15 mouse cellular contexts compared by ENCODE assay signal in the genomic region with DNA sequence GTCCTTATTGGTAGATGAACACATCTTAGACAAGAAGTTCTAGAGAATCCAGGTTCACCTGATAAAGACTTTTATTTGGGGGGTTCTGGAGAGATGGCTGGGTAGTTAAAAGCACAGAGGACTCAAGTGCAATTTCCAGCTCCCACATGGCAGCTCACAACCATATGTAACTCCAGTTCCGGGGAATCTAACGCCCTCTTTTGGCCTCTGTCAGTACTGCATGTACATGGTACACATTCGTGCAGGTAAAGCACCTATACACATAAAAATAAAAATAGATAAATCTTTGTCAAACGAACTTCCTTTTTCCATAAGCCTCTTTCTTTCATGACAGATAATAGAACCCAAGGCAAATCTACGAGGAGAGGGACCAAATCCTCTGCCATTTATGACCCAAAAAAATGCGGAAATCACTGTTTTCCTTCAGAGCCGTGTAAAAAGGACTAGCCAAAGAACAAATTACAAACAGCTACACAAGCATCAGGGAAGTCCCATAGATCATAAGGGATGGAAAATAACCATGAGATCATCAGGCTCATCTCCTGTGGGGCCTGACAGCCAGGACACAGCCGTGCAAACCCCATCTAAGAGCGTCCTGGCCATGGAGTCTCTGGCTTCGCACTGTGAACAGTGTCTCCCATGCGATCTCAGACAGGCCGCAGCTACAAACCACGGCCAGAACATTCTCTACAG.
DNase-seq lines count a peak whose midpoint lies in the region; ATAC-seq and TF ChIP-seq lines count a peak whose summit lies in the region.
"Had no signal": no experiment of that assay in that cellular context is flagged by ENCODE, and none has a peak within 500 bp of the region (broad histone marks: within the 10 kb centered on the region; RNA-seq: fewer than 3 reads in every experiment).

No protein-coding gene starts in this region.

- TF ChIP-seq CTCF in CH12.LX (conservative IDR thresholded peaks at IDR 0.05 in 1 of 2, IDR thresholded peaks at IDR 0.05 in 1 of 2; ENCODE audit: low read depth in 2 of 2, low read length in 2 of 2): peak; percentile 63 to 68
- no peak for TF ChIP-seq CTCF in hindbrain, postnatal 0 days (IDR thresholded peaks at IDR 0.05; ENCODE audit: low read depth)

- dilution Hi-C loops in CH12.LX (cut with MboI; ENCODE audit: extremely low pct_ligation_motif_present, extremely low pct_unique_long_range_greater_than_20kb, low sequenced_read_pairs): no loop called here

- peak; percentile 68 for TF ChIP-seq EP300 in CH12.LX (IDR thresholded peaks at IDR 0.05; ENCODE audit: low read length)

- no peak for DNase-seq in heart, postnatal 10 days
- DNase-seq in B cell, adult 2 months: peak; percentile 52 to 54
- peak; percentile 72 for DNase-seq in CH12.LX (ENCODE audit: extremely low read depth)
- DNase-seq in hindbrain, postnatal 0 days (ENCODE audit: low spot score): no peak
- no peak for DNase-seq in yolk sac, embryonic 10.5 days (ENCODE audit: low spot score)
- DNase-seq: cerebellum, adult 18-20 months; left cerebral cortex, postnatal 4 days; right cerebral cortex, postnatal 25 days had no signal

- H3K9ac ChIP-seq in heart, embryonic 11.5 days (ENCODE audit: low read depth, low read length): no peak overlapping the region
- no peak overlapping the region for H3K9ac ChIP-seq in CH12.LX (ENCODE audit: insufficient read depth, low read depth)
- H3K9ac ChIP-seq in heart, embryonic 16.5 days (ENCODE audit: low read length): no peak overlapping the region
- no peak overlapping the region for H3K9ac ChIP-seq in hindbrain, postnatal 0 days (replicated peaks; ENCODE audit: low read length)
- H3K9ac ChIP-seq: hindbrain, embryonic 13.5 days; kidney, embryonic 15.5 days; lung, embryonic 15.5 days had no signal

- TF ChIP-seq POLR2A in CH12.LX (IDR thresholded peaks at IDR 0.05; ENCODE audit: low read depth, low read length): no peak

- no peak overlapping the region for H3K4me2 ChIP-seq in heart, embryonic 11.5 days
- H3K4me2 ChIP-seq in CH12.LX (ENCODE audit: insufficient read depth, low read depth, poor library complexity, severe bottlenecking): peak overlapping the region; percentile 60; the same call in 1 of the 2 replicates
- H3K4me2 ChIP-seq in heart, embryonic 16.5 days (ENCODE audit: low read depth, low read length): no peak overlapping the region
- H3K4me2 ChIP-seq in hindbrain, postnatal 0 days (ENCODE audit: low read depth, low read length): no peak overlapping the region
- H3K4me2 ChIP-seq: hindbrain, embryonic 13.5 days; kidney, embryonic 15.5 days; lung, embryonic 15.5 days had no signal

- 86% methylated on average over 13 of the region's 13 CpGs for WGBS in heart, embryonic 11.5 days (ENCODE audit: insufficient replicate concordance)
- WGBS in heart, embryonic 16.5 days: 86% methylated on average over 13 of the region's 13 CpGs
- WGBS in hindbrain, postnatal 0 days: 89% methylated on average over 13 of the region's 13 CpGs

- H3K4me1 ChIP-seq in heart, embryonic 11.5 days (ENCODE audit: control insufficient read depth, insufficient read depth, low read length): peaks cover 17% of the 10 kb centered on the region
- H3K4me1 ChIP-seq in CH12.LX (ENCODE audit: control insufficient read depth in 1 of 2, insufficient read depth in 2 of 2): peaks cover 58 to 98% of the 10 kb centered on the region in 2 experiments
- peaks cover 36% of the 10 kb centered on the region for H3K4me1 ChIP-seq in heart, embryonic 16.5 days (ENCODE audit: control insufficient read depth, insufficient read depth, low read length)
- no peaks in the 10 kb centered on the region for H3K4me1 ChIP-seq in hindbrain, postnatal 0 days (ENCODE audit: insufficient read depth, low read length)

- H3K36me3 ChIP-seq in heart, embryonic 11.5 days (ENCODE audit: control insufficient read depth, insufficient read depth, low read length): no peaks in the 10 kb centered on the region
- H3K36me3 ChIP-seq in CH12.LX (replicated peaks in 1 of 2; ENCODE audit: control insufficient read depth in 1 of 2, insufficient read depth in 1 of 2, low read length in 1 of 2): no peaks in the 10 kb centered on the region
- no peaks in the 10 kb centered on the region for H3K36me3 ChIP-seq in heart, embryonic 16.5 days (ENCODE audit: control insufficient read depth, insufficient read depth)
- no peaks in the 10 kb centered on the region for H3K36me3 ChIP-seq in hindbrain, postnatal 0 days (ENCODE audit: insufficient read depth, low read length)
- H3K36me3 ChIP-seq: G1E; hindbrain, embryonic 13.5 days; kidney, embryonic 15.5 days; lung, embryonic 15.5 days had no signal

- no peak overlapping the region for H3K4me3 ChIP-seq in heart, embryonic 11.5 days (ENCODE audit: low read depth, low read length)
- no peak overlapping the region for H3K4me3 ChIP-seq in CH12.LX (replicated peaks in 1 of 3; ENCODE audit: low read depth in 2 of 3, low read length in 2 of 3, poor library complexity in 1 of 3)
- no peak overlapping the region for H3K4me3 ChIP-seq in heart, embryonic 16.5 days (ENCODE audit: low read length)
- H3K4me3 ChIP-seq in hindbrain, postnatal 0 days (ENCODE audit: low read length): no peak overlapping the region
- H3K4me3 ChIP-seq: hindbrain, embryonic 13.5 days; kidney, embryonic 15.5 days; lung, embryonic 15.5 days had no signal

- ATAC-seq in heart, embryonic 11.5 days (replicated peaks; ENCODE audit: insufficient number of reproducible peaks, low FRiP score, low TSS enrichment): no peak
- no peak for ATAC-seq in heart, embryonic 16.5 days (replicated peaks; ENCODE audit: extremely low read depth, insufficient read depth, low FRiP score)
- ATAC-seq in hindbrain, postnatal 0 days: no peak
- ATAC-seq: activated CD4-positive, CD25-positive, alpha-beta regulatory T cell, adult 4 months had no signal

- in situ Hi-C loops in CH12.LX (cut with MboI; ENCODE audit: low pct_ligation_motif_present, low pct_unique_long_range_greater_than_20kb, low sequenced_read_pairs): loop anchor here (5.0 kb wide), 1 partner anchor 57 kb away; no protein-coding TSS in a partner anchor

- intact Hi-C loops in heart, postnatal 10 days (cut with DNase I): no loop called here

- H3K9me3 ChIP-seq in heart, embryonic 11.5 days (replicated peaks; ENCODE audit: control insufficient read depth, low read length): no peaks in the 10 kb centered on the region
- H3K9me3 ChIP-seq in CH12.LX (replicated peaks; ENCODE audit: low read length): no peaks in the 10 kb centered on the region
- H3K9me3 ChIP-seq in heart, embryonic 16.5 days (replicated peaks; ENCODE audit: control insufficient read depth, low read length): no peaks in the 10 kb centered on the region
- H3K9me3 ChIP-seq in hindbrain, postnatal 0 days (ENCODE audit: low read length): no peaks in the 10 kb centered on the region
- H3K9me3 ChIP-seq: G1E; hindbrain, embryonic 13.5 days; kidney, embryonic 15.5 days; lung, embryonic 15.5 days had no signal

- H3K79me2 ChIP-seq in CH12.LX (replicated peaks; ENCODE audit: control insufficient read depth, extremely low read depth, insufficient read depth, poor library complexity, severe bottlenecking): no peaks in the 10 kb centered on the region

- peak; percentile 43 for TF ChIP-seq RAD21 in CH12.LX (IDR thresholded peaks at IDR 0.05; ENCODE audit: low read depth, low read length)

- peak overlapping the region; percentile 36; the same call in 1 of the 2 replicates for H3K27ac ChIP-seq in heart, embryonic 11.5 days (ENCODE audit: low read depth, low read length)
- H3K27ac ChIP-seq in CH12.LX (ENCODE audit: insufficient read depth, low read depth): peak overlapping the region; percentile 96
- peak overlapping the region; percentile 80 for H3K27ac ChIP-seq in heart, embryonic 16.5 days (ENCODE audit: low read length)
- H3K27ac ChIP-seq in hindbrain, postnatal 0 days: no peak overlapping the region
- H3K27ac ChIP-seq: hindbrain, embryonic 13.5 days; kidney, embryonic 15.5 days; lung, embryonic 15.5 days had no signal

- H3K27me3 ChIP-seq in heart, embryonic 11.5 days (ENCODE audit: control insufficient read depth, insufficient read depth, low read length): no peaks in the 10 kb centered on the region
- no peaks in the 10 kb centered on the region for H3K27me3 ChIP-seq in CH12.LX (replicated peaks)
- H3K27me3 ChIP-seq in heart, embryonic 16.5 days (ENCODE audit: control insufficient read depth, insufficient read depth, low read length): no peaks in the 10 kb centered on the region
- no peaks in the 10 kb centered on the region for H3K27me3 ChIP-seq in hindbrain, postnatal 0 days (ENCODE audit: insufficient read depth, low read length)
- H3K27me3 ChIP-seq: hindbrain, embryonic 13.5 days; kidney, embryonic 15.5 days; lung, embryonic 15.5 days had no signal

TF ChIP-seq in CH12.LX, 34 proteins besides CTCF, POLR2A, EP300 and RAD21:
- peak; percentile 60; the same call in 1 of the 2 replicates for TF ChIP-seq CHD2 (IDR thresholded peaks at IDR 0.05; ENCODE audit: low read length)
- peak; percentile 53 for TF ChIP-seq ELF1 (IDR thresholded peaks at IDR 0.05; ENCODE audit: low read depth, low read length)
- TF ChIP-seq ZMIZ1 (IDR thresholded peaks at IDR 0.05; ENCODE audit: low read depth, low read length): no peak
- no peak for TF ChIP-seq NELFE (IDR thresholded peaks at IDR 0.05; ENCODE audit: low read depth, low read length)
- TF ChIP-seq MAX (IDR thresholded peaks at IDR 0.05; ENCODE audit: low read length): peak; percentile 18
- TF ChIP-seq MEF2A (IDR thresholded peaks at IDR 0.05; ENCODE audit: borderline replicate concordance, low read depth, low read length): peak; percentile 66
- no peak; the same call in none of the 2 replicates for TF ChIP-seq RCOR1 (conservative IDR thresholded peaks at IDR 0.05; ENCODE audit: low read depth, low read length)
- 0 out of 2 replicates have a peak, but pooled peaks have one; percentile 25 for TF ChIP-seq TCF12 (IDR thresholded peaks at IDR 0.05; ENCODE audit: low read depth, low read length)
- TF ChIP-seq HCFC1 (IDR thresholded peaks at IDR 0.05; ENCODE audit: low read depth, low read length): 0 out of 2 replicates have a peak, but pooled peaks have one; percentile 10
- peak; percentile 84 for TF ChIP-seq ETS1 (conservative IDR thresholded peaks at IDR 0.05; ENCODE audit: low read depth, low read length)
- TF ChIP-seq CHD1 (IDR thresholded peaks at IDR 0.05; ENCODE audit: low read depth, low read length): no peak
- peak; percentile 41; the same call in 1 of the 2 replicates for TF ChIP-seq SMC3 (IDR thresholded peaks at IDR 0.05; ENCODE audit: low read depth, low read length)
- TF ChIP-seq E2F4 (IDR thresholded peaks at IDR 0.05; ENCODE audit: insufficient replicate concordance, low read depth, low read length): 0 out of 2 replicates have a peak, but pooled peaks have one; percentile 33
- no peak for TF ChIP-seq NRF1 (IDR thresholded peaks at IDR 0.05; ENCODE audit: low read depth, low read length)
- TF ChIP-seq MAFK (IDR thresholded peaks at IDR 0.05; ENCODE audit: insufficient replicate concordance, low read length): 0 out of 2 replicates have a peak, but pooled peaks have one; percentile 38
- peak; percentile 73 for TF ChIP-seq MYC (IDR thresholded peaks at IDR 0.05; ENCODE audit: low read depth, low read length)
- peak; percentile 44; the same call in 1 of the 2 replicates for TF ChIP-seq IRF4 (IDR thresholded peaks at IDR 0.05; ENCODE audit: low read depth, low read length)

Comparison
In these comparisons a context has a peak if more than half of its experiments do, and no peak if none do; other contexts are left out.
1. DNase-seq: peak in B cell, adult 2 months (2 of 2) and CH12.LX (single experiment); none in heart, postnatal 10 days (0 of 2), hindbrain, postnatal 0 days (single experiment) and yolk sac, embryonic 10.5 days (single experiment).